Mouse (Mus musculus) olfactory bulb, adult 2 months (tissue): Measurements from ENCODE around the gene Klrb1c.

Experiments used
- CTCF ChIP-seq: fragments of 200-500 bp; IDR thresholded peaks from 2 replicates; pipeline ENCODE4 v1.5.1; 2012; ENCODE audit warnings: low read depth, mild to moderate bottlenecking, low read length, moderate library complexity; ENCODE audit not compliant: insufficient read depth
- POLR2A ChIP-seq: fragments of 200-500 bp; IDR thresholded peaks from 2 replicates; pipeline ENCODE4 v1.6.1; 2012; ENCODE audit warnings: mild to moderate bottlenecking, low read depth, low read length, moderate library complexity; ENCODE audit not compliant: insufficient read depth

- TF ChIP-seq CTCF (no peak), POLR2A (no peak)
These were observed 37.1 kb upstream of the Klrb1c start, which contains the start of the genes Gm44511 and Klrb1b for GRCm38 (mm10) chr6:128826132-128826531.
